Mouse (Mus musculus) G1E (cell line): ENCODE measurements around the gene Dnttip1. TPM values are rescaled to one million over a fixed set of nuclear protein-coding genes. Genes with fewer than 3 reads are reported as not detected.
A peak's percentile ranks its signal among the peaks of the same experiment; 100 is the strongest.

Source experiments
- ATAC-seq: 2 replicates; pipeline ENCODE4 v1.8.0; 2016; ENCODE audit warnings: mild to moderate bottlenecking; ENCODE audit not compliant: insufficient number of reproducible peaks, poor library complexity, low FRiP score, severe bottlenecking; ENCODE audit errors: extremely low read depth
- DNase-seq: peaks from one replicate; pipeline ENCODE4 v3.0.0; 2012; ENCODE audit warnings: low spot score
- H3K27me3 ChIP-seq: 2 replicates; pipeline ENCODE4 v1.6.1; 2012; ENCODE audit warnings: mild to moderate bottlenecking, low read length, inconsistent platforms; ENCODE audit not compliant: insufficient read depth
- H3K36me3 ChIP-seq: replicated peaks from 2 replicates; pipeline ENCODE3; 2012; ENCODE audit warnings: mild to moderate bottlenecking, inconsistent platforms
- H3K4me1 ChIP-seq: 2 replicates; pipeline ENCODE4 v1.6.1; 2012; ENCODE audit warnings: low read depth, low read length, inconsistent platforms, mixed read lengths; ENCODE audit not compliant: insufficient read depth
- H3K4me3 ChIP-seq: 2 replicates; pipeline ENCODE4 v1.5.1; 2012; ENCODE audit warnings: low read depth, mild to moderate bottlenecking, inconsistent platforms, low read length, moderate library complexity, mixed read lengths
- H3K9me3 ChIP-seq: replicated peaks from 2 replicates; pipeline ENCODE4 v1.6.1; 2012; ENCODE audit warnings: inconsistent platforms
- CTCF ChIP-seq: IDR thresholded peaks from 2 replicates; pipeline ENCODE4 v1.5.1; 2012; ENCODE audit warnings: low read depth, low read length, inconsistent platforms, mixed read lengths
- GATA1 ChIP-seq: IDR thresholded peaks from 2 replicates; pipeline ENCODE4 v1.6.1; 2012; ENCODE audit warnings: borderline replicate concordance, low read length, inconsistent platforms, mixed read lengths
- GATA2 ChIP-seq: IDR thresholded peaks from 2 replicates; pipeline ENCODE4 v1.6.1; 2012; ENCODE audit warnings: low read depth, low read length, inconsistent platforms, borderline replicate concordance
- POLR2AphosphoS5 ChIP-seq: IDR thresholded peaks from 2 replicates; pipeline ENCODE4 v1.6.1; 2012; ENCODE audit warnings: low read depth, low read length, inconsistent platforms; ENCODE audit not compliant: insufficient replicate concordance
- TAL1 ChIP-seq: conservative IDR thresholded peaks from 2 replicates; pipeline ENCODE4 v1.6.1; 2012; ENCODE audit warnings: low read depth, low read length, inconsistent platforms, mixed read lengths
- polyA plus RNA-seq: library from polyadenylated mRNA; stranded (reverse); fragments of >175 nt; gene quantifications from 2 replicates; pipeline ENCODE4 v1.2.3, GENCODE M21; 2012
- total RNA-seq, 2 experiments: library from RNA; stranded (forward) in 1 of 2; stranded (reverse) in 1 of 2; fragments of 200-1000 nt in 1 of 2; fragments of >200 nt in 1 of 2; fragmentation: Nextera tagmentation in 1 of 2; gene quantifications; 2 replicates each; pipeline ENCODE4 v1.2.3; 2014 to 2017

The Dnttip1 gene
- total and polyA plus RNA-seq, 3 experiments, result 23.8 to 122 (median 86.2) TPM

GRCm38 (mm10) chr2:164769258-164770037 is 23.7 kb downstream of the Dnttip1 start, which contains the start of gene Ube2c:
Gene Ube2c, plus strand, starts transcription at chr2:164769898.
- Histone ChIP-seq H3K27me3 (no peaks in the 10 kb centered on the region), H3K4me3 (peak within 1 kb of the TSS; percentile 75), H3K36me3 (peaks cover 74% of the 10 kb centered on the region), H3K4me1 (peaks cover 55% of the 10 kb centered on the region), H3K9me3 (no peaks in the 10 kb centered on the region)
- peak; percentile 100 for DNase-seq
- peak; percentile 99 for ATAC-seq
- TF ChIP-seq GATA1, result no peak
- no peak for TF ChIP-seq CTCF

GRCm38 (mm10) chr2:164770279-164770678 is 24.5 kb downstream of the Dnttip1 start:
- DNase-seq (peak; percentile 23), ATAC-seq (no peak)
- no peaks in the 10 kb centered on the region for H3K27me3 ChIP-seq
- peaks cover 55% of the 10 kb centered on the region for H3K4me1 ChIP-seq
- TF ChIP-seq GATA2 (no peak), TAL1 (no peak), CTCF (no peak), POLR2AphosphoS5 (no peak), GATA1 (no peak)
- H3K4me3 ChIP-seq, result peak overlapping the region; percentile 75
- H3K9me3 ChIP-seq, result no peaks in the 10 kb centered on the region
- H3K36me3 ChIP-seq, result peaks cover 66% of the 10 kb centered on the region

GRCm38 (mm10) chr2:164771123-164771522 is 25.3 kb downstream of the Dnttip1 start:
- no peaks in the 10 kb centered on the region for H3K9me3 ChIP-seq
- H3K4me3 ChIP-seq, result peak overlapping the region; percentile 75
- peaks cover 55% of the 10 kb centered on the region for H3K4me1 ChIP-seq
- H3K27me3 ChIP-seq, result no peaks in the 10 kb centered on the region
- H3K36me3 ChIP-seq, result peaks cover 58% of the 10 kb centered on the region
- DNase-seq (no peak), ATAC-seq (no peak)
- no peak for TF ChIP-seq GATA1
- TF ChIP-seq TAL1, result no peak
- TF ChIP-seq POLR2AphosphoS5, result no peak
- TF ChIP-seq CTCF, result no peak
- TF ChIP-seq GATA2, result no peak

- ATAC-seq (no peak), DNase-seq (no peak)
- no peak overlapping the region for H3K4me3 ChIP-seq
- H3K27me3 ChIP-seq, result peaks cover 21% of the 10 kb centered on the region
- H3K9me3 ChIP-seq, result no peaks in the 10 kb centered on the region
- peaks cover 49% of the 10 kb centered on the region for H3K4me1 ChIP-seq
- peaks cover 35% of the 10 kb centered on the region for H3K36me3 ChIP-seq
- TF ChIP-seq TAL1 (no peak), POLR2AphosphoS5 (no peak), CTCF (no peak), GATA2 (no peak), GATA1 (no peak)
Measured at GRCm38 (mm10) chr2:164773229-164773988, 27.6 kb downstream of the Dnttip1 start.

GRCm38 (mm10) chr2:164773989-164774364 is 28.2 kb downstream of the Dnttip1 start:
- ATAC-seq (no peak), DNase-seq (no peak)
- Histone ChIP-seq H3K27me3 (peaks cover 27% of the 10 kb centered on the region), H3K9me3 (no peaks in the 10 kb centered on the region), H3K36me3 (peaks cover 33% of the 10 kb centered on the region), H3K4me3 (no peak overlapping the region; the same call in 1 of the 2 replicates), H3K4me1 (peaks cover 48% of the 10 kb centered on the region)
- TF ChIP-seq GATA2 (no peak), GATA1 (no peak), CTCF (no peak), TAL1 (no peak), POLR2AphosphoS5 (no peak; the same call in 1 of the 2 replicates)

- TF ChIP-seq TAL1, result no peak
- TF ChIP-seq POLR2AphosphoS5, result no peak
- no peak for TF ChIP-seq GATA2
- TF ChIP-seq CTCF, result no peak
- TF ChIP-seq GATA1, result no peak
Measured at GRCm38 (mm10) chr2:164776130-164776529, 30.3 kb downstream of the Dnttip1 start.

More at GRCm38 (mm10) chr2:164776130-164776529, 30.3 kb downstream of the Dnttip1 start:
- Histone ChIP-seq H3K4me3 (no peak overlapping the region), H3K27me3 (peaks cover 38% of the 10 kb centered on the region), H3K9me3 (no peaks in the 10 kb centered on the region), H3K36me3 (peaks cover 25% of the 10 kb centered on the region), H3K4me1 (peaks cover 32% of the 10 kb centered on the region)
- ATAC-seq (no peak), DNase-seq (no peak)
